Mouse (Mus musculus) stomach, postnatal 0 days (tissue): ENCODE data around the gene Asic3.

ENCODE experiments used
- CTCF ChIP-seq: IDR thresholded peaks from 2 replicates; pipeline ENCODE4 v1.5.1; 2016; ENCODE audit warnings: antibody characterized with exemption, low read depth, mild to moderate bottlenecking, moderate library complexity
- EP300 ChIP-seq: optimal IDR thresholded peaks from 2 replicates; pipeline ENCODE3; 2016; ENCODE audit warnings: antibody characterized with exemption

GRCm38 (mm10) chr5:24394165-24394894 lies 18.9 kb upstream of the Asic3 start:
- no peak for TF ChIP-seq EP300
- peak; percentile 81 for TF ChIP-seq CTCF
